ENCODE assay signal across 8 mouse cellular contexts in the genomic region with DNA sequence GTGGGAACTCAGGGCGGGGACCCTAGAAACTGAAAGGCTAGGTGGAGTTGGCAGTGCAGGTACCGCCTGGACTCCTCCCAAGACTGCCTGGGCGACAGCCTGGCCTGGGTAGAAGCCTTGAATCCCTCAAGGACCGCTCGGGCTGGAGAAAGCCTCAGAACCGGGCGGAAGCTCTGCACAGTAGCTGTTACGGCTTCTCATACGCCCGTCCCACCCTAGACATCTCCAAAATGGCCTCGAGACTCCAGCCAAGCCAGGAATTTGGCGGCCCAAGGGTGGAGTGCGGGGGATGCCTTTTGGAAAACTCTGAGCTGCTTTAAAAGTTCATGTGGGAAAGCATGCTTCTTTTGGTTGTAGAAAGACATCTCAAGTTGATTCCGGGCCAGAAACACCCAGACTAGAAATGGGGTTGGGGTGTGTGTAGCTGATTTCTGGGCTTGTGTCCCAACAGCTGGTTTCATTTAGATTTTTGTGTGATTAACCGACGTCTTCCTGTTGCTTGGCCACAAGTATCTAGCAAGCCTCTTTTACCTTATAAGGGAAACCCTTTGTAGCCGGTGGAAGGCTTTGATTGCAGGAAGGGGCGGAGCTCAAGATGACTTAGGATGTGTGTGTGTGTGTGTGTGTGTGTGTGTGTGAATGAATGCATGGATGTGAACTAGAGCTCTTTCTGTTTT. TPM values are rescaled to one million over a fixed set of nuclear protein-coding genes. Genes with fewer than 3 reads are reported as not detected.
DNase-seq lines count a peak whose midpoint lies in the region; ATAC-seq and TF ChIP-seq lines count a peak whose summit lies in the region.

No protein-coding gene starts in this region.

- no peaks in the 10 kb centered on the region for H3K27me3 ChIP-seq in intestine, postnatal 0 days (replicated peaks; ENCODE audit: control insufficient read depth, insufficient read depth, low read length)
- H3K27me3 ChIP-seq in liver, embryonic 16.5 days (ENCODE audit: control insufficient read depth, insufficient read depth, low read depth, low read length), result peaks cover 27% of the 10 kb centered on the region
- H3K27me3 ChIP-seq in neural tube, embryonic 11.5 days (ENCODE audit: control insufficient read depth, insufficient read depth, low read length), result no peaks in the 10 kb centered on the region

- ATAC-seq in common myeloid progenitor, adult 5-6 weeks (replicated peaks; ENCODE audit: low read depth, poor library complexity, severe bottlenecking), result peak; percentile 58
- ATAC-seq in intestine, postnatal 0 days, result peak; percentile 46
- no peak for ATAC-seq in liver, embryonic 16.5 days (ENCODE audit: low read depth)
- no peak for ATAC-seq in neural tube, embryonic 11.5 days (ENCODE audit: insufficient read depth, low FRiP score, low TSS enrichment)

- WGBS in intestine, postnatal 0 days, result under 1% methylated on average over 18 of the region's 18 CpGs
- 2% methylated on average over 18 of the region's 18 CpGs for WGBS in liver, embryonic 16.5 days (ENCODE audit: insufficient replicate concordance)
- WGBS in neural tube, embryonic 11.5 days, result 1% methylated on average over 18 of the region's 18 CpGs

- H3K36me3 ChIP-seq in intestine, postnatal 0 days (ENCODE audit: control insufficient read depth, insufficient read depth), result peaks cover 30% of the 10 kb centered on the region
- H3K36me3 ChIP-seq in liver, embryonic 16.5 days (ENCODE audit: control insufficient read depth, insufficient read depth), result no peaks in the 10 kb centered on the region; the same call in 1 of the 2 replicates
- H3K36me3 ChIP-seq in neural tube, embryonic 11.5 days (ENCODE audit: control insufficient read depth, insufficient read depth, low read length), result peaks cover 2% of the 10 kb centered on the region; the same call in 1 of the 2 replicates

- no peak for TF ChIP-seq CTCF in intestine, postnatal 0 days (IDR thresholded peaks at IDR 0.05; ENCODE audit: low read depth)

- peak overlapping the region; percentile 89 for H3K9ac ChIP-seq in intestine, postnatal 0 days (ENCODE audit: low read depth, low read length)
- H3K9ac ChIP-seq in liver, embryonic 16.5 days (ENCODE audit: low read depth, low read length), result peak overlapping the region; percentile 67
- peak overlapping the region; percentile 91 for H3K9ac ChIP-seq in neural tube, embryonic 11.5 days (ENCODE audit: low read length)

- peak overlapping the region; percentile 95 for H3K4me2 ChIP-seq in intestine, postnatal 0 days (replicated peaks; ENCODE audit: low read depth)
- peak overlapping the region; percentile 67 for H3K4me2 ChIP-seq in liver, embryonic 16.5 days (ENCODE audit: low read depth, low read length)
- H3K4me2 ChIP-seq in neural tube, embryonic 11.5 days (ENCODE audit: low read depth), result peak overlapping the region; percentile 94

- H3K4me1 ChIP-seq in intestine, postnatal 0 days (replicated peaks; ENCODE audit: control insufficient read depth, insufficient read depth, low read length), result 0 out of 2 replicates have a peak, but pooled peaks cover 3% of the 10 kb centered on the region
- H3K4me1 ChIP-seq in liver, embryonic 16.5 days (ENCODE audit: control insufficient read depth, low read depth, low read length), result peaks cover 3% of the 10 kb centered on the region; the same call in 1 of the 2 replicates
- H3K4me1 ChIP-seq in neural tube, embryonic 11.5 days (ENCODE audit: control insufficient read depth, insufficient read depth, low read length), result 0 out of 2 replicates have a peak, but pooled peaks cover 4% of the 10 kb centered on the region

- peak overlapping the region; percentile 88 for H3K4me3 ChIP-seq in intestine, postnatal 0 days (ENCODE audit: low read depth, low read length)
- H3K4me3 ChIP-seq in liver, embryonic 16.5 days (ENCODE audit: low read depth, low read length), result peak overlapping the region; percentile 65
- H3K4me3 ChIP-seq in neural tube, embryonic 11.5 days (ENCODE audit: low read depth, low read length), result peak overlapping the region; percentile 83

- peak; percentile 26 to 32 for DNase-seq in layer of hippocampus, postnatal 10 days (ENCODE audit: low spot score in 2 of 2)
- no peak for DNase-seq in layer of hippocampus, adult 9-11 months
- peak; percentile 99 for DNase-seq in heart, adult 11 months
- peak; percentile 63 for DNase-seq in neural tube, embryonic 11.5 days (ENCODE audit: low spot score)
- peak; percentile 70 for DNase-seq in testis, postnatal 10 days (ENCODE audit: low spot score)

- peak overlapping the region; percentile 96 for H3K27ac ChIP-seq in intestine, postnatal 0 days (ENCODE audit: low read depth, low read length)
- peak overlapping the region; percentile 83 for H3K27ac ChIP-seq in liver, embryonic 16.5 days (ENCODE audit: low read length)
- H3K27ac ChIP-seq in neural tube, embryonic 11.5 days (ENCODE audit: low read depth, low read length), result peak overlapping the region; percentile 96

- H3K9me3 ChIP-seq in intestine, postnatal 0 days (ENCODE audit: control insufficient read depth), result no peaks in the 10 kb centered on the region
- no peaks in the 10 kb centered on the region for H3K9me3 ChIP-seq in liver, embryonic 16.5 days (replicated peaks; ENCODE audit: control insufficient read depth, low read length)
- no peaks in the 10 kb centered on the region for H3K9me3 ChIP-seq in neural tube, embryonic 11.5 days (ENCODE audit: control insufficient read depth, low read length)

RNA-seq across cellular contexts. Expression of a gene that starts 1.7 kb away (rescaled TPM):
- total RNA-seq in layer of hippocampus, postnatal 10 days (2021), result 10 to 100 TPM; 52.7 to 57.9 TPM
- 77.0 and 102 TPM in 2 replicates for total RNA-seq in common myeloid progenitor, adult 5-6 weeks (2017)
- 277 and 300 TPM in 2 replicates for polyA plus RNA-seq in intestine, postnatal 0 days (2015; fragmentation: Nextera tagmentation; extraction: Ambion mirVana)
- polyA plus RNA-seq in liver, embryonic 16.5 days (2015; fragmentation: Nextera tagmentation; extraction: Ambion mirVana), result 77.7 and 84.6 TPM in 2 replicates
- polyA plus RNA-seq in neural tube, embryonic 11.5 days (2014; fragmentation: Nextera tagmentation; extraction: Ambion mirVana), result 554 and 563 TPM in 2 replicates

RNA-seq across cellular contexts. Expression of a gene that starts 24.6 kb away (rescaled TPM):
- 10 to 100 TPM; 38.0 to 50.9 TPM for total RNA-seq in layer of hippocampus, postnatal 10 days (2021)
- 275 and 303 TPM in 2 replicates for total RNA-seq in common myeloid progenitor, adult 5-6 weeks (2017)
- polyA plus RNA-seq in intestine, postnatal 0 days (2015; fragmentation: Nextera tagmentation; extraction: Ambion mirVana), result 165 and 177 TPM in 2 replicates
- 68.0 and 71.6 TPM in 2 replicates for polyA plus RNA-seq in liver, embryonic 16.5 days (2015; fragmentation: Nextera tagmentation; extraction: Ambion mirVana)
- polyA plus RNA-seq in neural tube, embryonic 11.5 days (2014; fragmentation: Nextera tagmentation; extraction: Ambion mirVana), result 105 and 110 TPM in 2 replicates

RNA-seq across cellular contexts. Expression of a gene that starts 29.6 kb away (rescaled TPM):
- total RNA-seq in layer of hippocampus, postnatal 10 days (2021), result not detected
- not detected in 2 replicates for total RNA-seq in common myeloid progenitor, adult 5-6 weeks (2017)
- not detected in 2 replicates for polyA plus RNA-seq in intestine, postnatal 0 days (2015; fragmentation: Nextera tagmentation; extraction: Ambion mirVana)
- polyA plus RNA-seq in liver, embryonic 16.5 days (2015; fragmentation: Nextera tagmentation; extraction: Ambion mirVana), result not detected in 2 replicates
- polyA plus RNA-seq in neural tube, embryonic 11.5 days (2014; fragmentation: Nextera tagmentation; extraction: Ambion mirVana), result not detected in 2 replicates

RNA-seq across cellular contexts. Expression of a gene that starts 53.0 kb away (rescaled TPM):
- under 1 TPM in 1 of 2 experiments, not detected in 1; 0.27 TPM for total RNA-seq in layer of hippocampus, postnatal 10 days (2021)
- 7.9 and 9.8 TPM in 2 replicates for total RNA-seq in common myeloid progenitor, adult 5-6 weeks (2017)
- 3.6 and 4.0 TPM in 2 replicates for polyA plus RNA-seq in intestine, postnatal 0 days (2015; fragmentation: Nextera tagmentation; extraction: Ambion mirVana)
- polyA plus RNA-seq in liver, embryonic 16.5 days (2015; fragmentation: Nextera tagmentation; extraction: Ambion mirVana), result 0.22 and 0.30 TPM in 2 replicates
- polyA plus RNA-seq in neural tube, embryonic 11.5 days (2014; fragmentation: Nextera tagmentation; extraction: Ambion mirVana), result not detected in 2 replicates

RNA-seq across cellular contexts. Expression of a gene that starts 53.5 kb away (rescaled TPM):
- not detected for total RNA-seq in layer of hippocampus, postnatal 10 days (2021)
- total RNA-seq in common myeloid progenitor, adult 5-6 weeks (2017), result not detected in 2 replicates
- 0.08 and 0.14 TPM in 2 replicates for polyA plus RNA-seq in intestine, postnatal 0 days (2015; fragmentation: Nextera tagmentation; extraction: Ambion mirVana)
- not detected in 2 replicates for polyA plus RNA-seq in liver, embryonic 16.5 days (2015; fragmentation: Nextera tagmentation; extraction: Ambion mirVana)
- polyA plus RNA-seq in neural tube, embryonic 11.5 days (2014; fragmentation: Nextera tagmentation; extraction: Ambion mirVana), result not detected in 2 replicates

Comparison
In these comparisons a context has a peak if more than half of its experiments do, and no peak if none do; other contexts are left out.
1. ATAC-seq: peak in common myeloid progenitor, adult 5-6 weeks (single experiment) and intestine, postnatal 0 days (single experiment); none in liver, embryonic 16.5 days (single experiment) and neural tube, embryonic 11.5 days (single experiment).
2. Peak in every context shown above with its lines, with median percentiles within 50 percentile points of each other: H3K27ac ChIP-seq, H3K4me2 ChIP-seq, H3K4me3 ChIP-seq and H3K9ac ChIP-seq.